Mouse (Mus musculus) layer of hippocampus, postnatal 14 days (tissue): Measurements from ENCODE around the gene Pde4a. TPM values are rescaled to one million over a fixed set of nuclear protein-coding genes. Genes with fewer than 3 reads are reported as not detected.
"Not testable (repeated sequence)": the region's sequence is repeated elsewhere in the genome, so short reads cannot be mapped to it uniquely, and the experiment has no call there.

Source experiments
- DNase-seq, 2 experiments: peaks; one replicate each; pipeline ENCODE4 v3.0.0; 2021 to 2022; ENCODE audit warnings: low spot score in 2 of 2, mixed read lengths in 1 of 2
- total RNA-seq, 2 experiments: library from RNA; stranded (reverse); gene quantifications; 2 replicates each; pipeline ENCODE4 v1.2.3; 2021

Pde4a gene
- total RNA-seq, 2 experiments from 2014 or later = 63.8 to 69.9 TPM

DNA sequence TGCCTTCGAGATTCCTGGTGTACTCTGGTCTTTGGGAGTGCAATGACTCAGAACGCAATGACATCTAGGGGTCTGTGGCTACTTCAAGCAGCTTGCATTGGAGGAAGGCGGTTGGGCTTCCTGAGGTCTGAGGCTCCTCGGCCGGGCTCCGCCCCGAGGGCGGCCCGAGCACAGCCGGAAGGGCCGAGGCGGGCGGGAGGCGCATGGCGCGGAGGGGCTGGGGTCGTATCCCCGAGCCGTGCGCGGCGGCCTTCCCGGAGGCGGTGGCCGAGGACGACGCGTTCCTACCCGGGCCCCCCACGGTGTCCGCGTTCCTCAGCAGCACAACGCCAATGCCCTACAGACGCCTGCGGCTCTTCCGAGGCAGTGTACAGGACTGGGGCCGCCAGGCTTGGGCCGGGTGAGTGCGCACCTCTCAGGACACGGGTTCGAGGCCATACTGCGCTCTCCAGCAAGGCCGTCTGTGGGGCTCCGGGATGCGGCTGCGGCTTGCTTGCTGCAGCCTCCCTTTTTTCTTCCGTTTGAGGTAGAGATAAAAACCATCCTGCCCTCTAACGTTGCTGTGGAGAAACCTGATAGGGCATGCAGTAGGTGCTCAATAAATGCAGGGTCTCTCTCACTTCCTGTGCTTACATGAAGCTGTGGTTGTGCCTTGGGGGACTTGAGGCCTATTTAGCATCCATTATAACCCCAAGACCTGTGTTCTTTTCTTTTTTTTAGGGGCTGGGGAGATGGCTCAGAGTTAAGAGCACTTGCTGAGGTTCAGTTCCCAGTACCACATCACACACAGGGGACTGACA, 16.1 kb downstream of the Pde4a start:
- no peak for DNase-seq

DNA sequence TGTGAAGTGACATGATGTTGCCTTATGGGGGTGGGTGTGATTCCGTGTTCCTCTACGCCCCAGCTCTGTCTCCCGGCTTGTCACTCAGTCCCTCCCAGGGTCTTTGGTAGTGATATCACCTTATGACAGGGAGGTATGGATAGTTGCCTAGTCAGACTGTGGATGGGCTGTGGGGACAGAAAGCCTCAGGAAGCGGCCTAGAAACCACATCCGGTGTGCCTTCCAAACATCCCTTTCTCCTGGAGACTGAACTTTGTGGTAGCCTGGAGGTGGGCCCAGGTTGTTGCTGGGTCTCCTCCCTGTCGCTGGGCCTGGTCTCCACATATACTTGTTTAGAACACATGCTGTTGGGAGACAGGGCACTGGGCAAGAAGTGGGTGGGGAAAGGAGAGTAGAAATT, 17.9 kb downstream of the Pde4a start:
- DNase-seq = no peak

DNA sequence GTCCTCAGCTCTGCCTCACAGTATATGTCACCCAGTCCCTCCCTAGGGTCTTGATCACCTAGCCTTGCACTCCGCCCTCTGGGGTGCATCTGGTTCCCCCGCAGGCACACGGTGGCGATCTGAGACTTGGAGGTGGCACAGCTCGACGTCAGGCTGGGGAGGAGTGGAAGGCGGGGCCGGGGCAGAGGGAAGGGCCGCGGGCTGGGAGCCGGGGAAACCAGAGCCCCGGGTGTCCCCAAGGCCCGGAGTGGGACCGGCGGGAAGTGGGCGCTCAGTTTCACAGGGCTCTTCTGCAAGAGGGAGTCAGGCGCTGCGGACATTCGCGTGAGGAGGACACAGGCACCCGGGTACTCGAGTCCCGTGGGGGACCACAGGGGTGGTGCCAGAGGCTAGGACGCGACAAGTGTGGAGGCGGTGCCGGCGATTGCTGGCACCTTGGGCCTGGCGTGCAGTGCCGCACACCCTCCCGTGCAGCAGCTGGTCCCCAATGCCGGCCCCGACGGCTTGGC, 18.4 kb downstream of the Pde4a start:
- DNase-seq = no peak

DNA sequence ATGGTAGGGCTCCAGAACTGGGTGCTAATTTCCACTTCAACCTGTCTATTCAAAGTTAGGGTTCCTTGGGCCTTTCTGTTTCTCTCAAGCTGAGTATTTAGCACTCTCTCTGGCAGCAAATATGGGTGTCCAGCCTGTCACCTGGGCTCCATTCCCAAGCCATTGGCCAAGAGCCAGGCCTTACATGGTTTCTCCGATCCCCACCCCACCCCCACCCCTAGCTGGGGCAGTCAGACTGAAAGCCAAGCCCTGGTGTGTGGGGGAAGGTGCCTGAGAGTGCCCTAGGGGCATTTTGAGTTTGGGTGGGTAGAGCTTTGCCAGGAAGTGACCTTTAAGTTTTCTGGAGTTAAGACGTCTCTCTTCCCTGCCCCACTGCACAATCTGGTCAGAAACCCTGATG, 19.2 kb downstream of the Pde4a start:
- DNase-seq = no peak

DNA sequence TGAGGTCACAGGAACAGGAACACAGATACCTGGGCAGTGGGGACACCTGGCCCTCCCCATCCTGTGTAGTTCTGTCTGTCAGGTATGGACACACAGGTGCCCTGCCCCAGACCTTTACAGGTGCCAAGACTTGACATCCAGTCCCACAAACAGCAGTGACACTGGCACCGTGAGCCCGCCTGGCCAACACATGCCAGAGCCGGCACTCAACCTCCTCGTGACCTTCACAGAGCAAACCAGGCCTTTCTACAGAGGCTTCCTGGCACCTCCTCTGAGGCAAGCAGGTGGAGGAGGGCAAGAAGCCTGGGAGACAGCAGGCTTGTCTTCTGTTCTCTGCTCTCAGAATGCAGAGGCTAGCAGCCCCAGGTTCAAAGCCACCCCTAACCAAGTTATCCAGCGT, 19.9 kb downstream of the Pde4a start:
- DNase-seq = no peak

DNA sequence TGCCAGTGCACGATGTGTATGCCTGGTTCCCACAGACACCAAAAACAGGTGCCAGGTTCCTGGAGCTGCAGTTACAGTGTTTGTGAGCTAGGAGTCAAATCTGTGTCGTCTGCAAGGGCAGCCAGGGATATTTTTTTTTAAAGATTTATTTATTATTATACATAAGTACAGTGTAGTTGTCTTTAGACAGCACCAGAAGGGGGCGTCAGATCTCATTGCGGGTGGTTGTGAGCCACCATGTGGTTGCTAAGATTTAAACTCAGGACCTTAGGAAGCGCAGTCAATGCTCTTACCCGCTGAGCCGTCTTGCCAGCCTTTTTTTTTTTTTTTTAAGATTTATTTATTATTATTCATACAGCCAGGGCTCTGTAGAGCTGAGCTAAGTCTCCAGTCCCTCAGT, 24.4 kb downstream of the Pde4a start:
- DNase-seq = no peak

DNA sequence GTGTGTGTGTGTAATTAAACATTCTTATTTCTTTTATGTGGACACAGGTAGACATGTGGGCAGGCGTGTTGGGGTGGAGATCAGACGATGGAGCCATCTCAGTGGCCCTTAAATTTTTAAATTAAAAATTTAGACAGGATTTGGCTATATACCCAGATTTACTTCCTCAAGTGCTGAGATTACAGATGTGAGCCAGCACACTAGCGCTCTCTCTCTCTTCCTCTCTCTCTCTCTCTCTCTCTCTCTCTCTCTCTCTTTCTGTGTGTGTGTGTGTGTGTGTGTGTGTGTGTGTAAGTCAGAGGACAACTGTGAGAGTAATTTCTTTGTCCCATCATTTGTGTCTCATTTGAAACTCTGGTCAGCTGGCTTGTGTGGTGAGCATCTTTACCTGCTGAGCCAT, 25.2 kb downstream of the Pde4a start:
- no peak for DNase-seq

DNA sequence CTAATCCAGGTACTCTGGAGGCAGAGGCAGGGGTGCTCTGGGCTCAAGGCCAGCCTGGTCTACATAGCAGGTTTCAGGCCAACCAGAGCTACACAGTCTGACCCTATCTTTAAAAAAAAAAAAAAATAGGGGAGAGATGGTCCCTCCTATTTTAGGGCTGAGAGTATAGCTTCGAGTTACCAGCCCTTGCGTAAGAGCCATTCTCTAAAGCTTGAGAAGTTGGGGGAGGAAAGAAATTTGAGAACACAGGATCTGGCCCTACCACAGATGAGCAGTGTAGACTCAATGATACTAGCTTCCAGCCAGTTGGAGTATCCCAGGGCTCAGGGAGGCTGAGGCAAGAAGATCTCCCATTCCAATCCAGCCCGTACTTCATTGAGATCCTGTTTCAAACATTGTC, 28.3 kb downstream of the Pde4a start:
- no peak for DNase-seq

DNA sequence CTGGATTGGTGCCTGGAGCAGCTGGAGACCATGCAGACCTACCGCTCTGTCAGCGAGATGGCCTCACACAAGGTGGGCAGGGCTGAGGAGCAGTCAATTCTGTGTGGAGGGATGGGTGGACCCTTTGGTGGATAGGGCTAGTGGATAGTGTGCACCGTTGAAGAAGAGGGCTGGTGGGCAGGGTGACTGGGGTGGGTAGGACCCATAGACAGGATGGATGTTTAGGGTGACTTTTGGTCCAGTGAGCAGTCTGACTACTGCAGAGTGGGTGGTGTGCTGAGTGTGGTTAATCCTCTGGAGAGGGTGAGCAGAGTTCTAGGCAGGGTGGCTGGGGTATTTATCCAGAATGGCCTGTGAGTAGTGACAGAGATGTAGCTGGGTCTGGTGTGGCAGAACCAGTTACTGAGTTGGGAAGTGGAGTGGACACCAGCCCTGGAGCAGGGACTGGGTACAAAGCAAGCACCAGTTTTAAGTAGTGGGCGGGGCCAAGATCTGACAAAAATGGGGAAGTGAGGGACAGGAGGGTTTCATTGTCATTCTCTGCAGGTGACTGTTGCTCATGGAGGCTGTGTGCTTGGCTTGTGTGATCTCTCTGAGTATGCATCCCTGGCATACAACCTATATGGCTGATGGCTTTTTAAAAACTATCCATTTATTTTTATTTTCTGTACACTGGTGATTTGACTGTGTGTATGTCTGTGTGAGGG, 29.4 kb downstream of the Pde4a start:
- DNase-seq = no peak

DNA sequence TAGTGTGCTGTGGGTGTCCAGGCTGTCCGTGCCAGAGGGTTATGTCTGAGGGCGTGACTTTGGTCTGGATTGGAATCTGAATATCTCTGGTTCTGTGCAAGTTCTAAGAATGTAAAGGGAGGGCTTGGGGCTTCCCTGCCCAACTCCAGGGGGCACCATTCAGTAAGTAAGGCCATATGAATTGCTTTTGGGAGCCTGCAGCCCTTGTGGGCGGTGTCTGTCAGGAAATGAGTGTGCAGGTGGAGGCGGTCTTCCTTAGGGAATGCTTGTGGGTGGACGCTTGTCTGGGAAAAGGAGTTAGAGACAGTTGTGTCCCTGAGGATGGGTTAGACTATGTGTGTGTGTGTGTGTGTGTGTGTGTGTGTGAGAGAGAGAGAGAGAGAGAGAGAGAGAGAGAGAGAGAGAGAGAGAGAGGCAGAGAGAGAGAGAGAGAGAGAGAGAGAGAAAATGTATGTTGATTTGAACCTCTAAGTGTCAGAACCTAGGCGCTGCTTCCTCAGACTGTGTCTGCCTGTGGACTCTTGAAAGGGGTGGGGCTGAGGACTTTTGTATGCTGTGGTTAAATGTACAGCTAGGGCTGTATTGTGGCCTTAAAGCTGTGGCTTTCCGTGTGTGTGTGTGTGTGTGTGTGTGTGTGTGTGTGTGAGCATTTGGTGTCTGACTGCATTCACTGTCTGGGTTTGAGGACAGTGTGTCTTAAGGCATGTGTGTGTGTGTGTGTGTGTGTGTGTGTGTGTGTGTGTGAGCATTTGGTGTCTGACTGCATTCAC, 30.4 kb downstream of the Pde4a start:
- not testable (repeated sequence) for DNase-seq

DNA sequence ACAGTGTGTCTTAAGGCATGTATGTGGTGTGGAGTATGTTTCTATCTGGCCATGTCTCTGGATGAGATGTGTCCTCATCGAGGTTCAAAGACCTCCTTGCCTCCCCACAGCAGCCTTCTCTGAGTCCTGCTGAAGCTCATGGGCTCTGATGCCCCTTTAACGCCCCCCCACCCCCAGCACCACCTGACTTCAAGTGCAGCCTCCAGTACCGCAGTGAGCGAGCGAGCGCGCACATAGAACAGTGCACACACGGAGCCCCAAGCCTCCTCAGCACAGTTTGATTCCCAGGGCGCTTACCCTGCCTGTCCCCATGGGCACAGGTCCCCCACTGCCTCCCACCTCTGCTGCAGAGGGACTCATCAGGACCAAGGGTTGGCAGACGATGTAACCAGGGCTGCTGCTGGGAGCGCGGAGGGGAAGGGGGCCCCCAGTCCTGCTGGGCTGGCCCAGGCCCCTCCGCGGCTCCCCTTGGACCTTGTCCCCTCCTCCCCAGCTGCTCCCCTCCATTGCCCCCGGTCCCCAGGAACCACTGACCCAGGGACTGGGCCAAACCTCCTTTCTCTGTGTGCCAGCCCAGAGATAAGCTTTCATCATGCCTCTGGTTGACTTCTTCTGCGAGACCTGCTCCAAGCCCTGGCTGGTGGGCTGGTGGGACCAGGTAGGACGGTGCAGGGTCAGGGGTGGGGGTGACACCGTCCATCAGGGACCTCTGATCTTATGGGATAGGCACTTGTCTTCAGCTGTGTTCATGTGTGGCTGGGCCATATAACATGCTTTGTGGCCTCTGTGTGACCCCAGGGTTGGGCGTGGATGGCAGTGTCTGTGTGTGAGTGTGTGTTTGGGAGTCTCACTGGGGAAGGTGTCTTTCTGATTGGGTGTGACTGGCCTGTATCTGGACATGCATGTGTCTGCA, 31.3 kb downstream of the Pde4a start:
- DNase-seq = peak; percentile 67 to 78

DNA sequence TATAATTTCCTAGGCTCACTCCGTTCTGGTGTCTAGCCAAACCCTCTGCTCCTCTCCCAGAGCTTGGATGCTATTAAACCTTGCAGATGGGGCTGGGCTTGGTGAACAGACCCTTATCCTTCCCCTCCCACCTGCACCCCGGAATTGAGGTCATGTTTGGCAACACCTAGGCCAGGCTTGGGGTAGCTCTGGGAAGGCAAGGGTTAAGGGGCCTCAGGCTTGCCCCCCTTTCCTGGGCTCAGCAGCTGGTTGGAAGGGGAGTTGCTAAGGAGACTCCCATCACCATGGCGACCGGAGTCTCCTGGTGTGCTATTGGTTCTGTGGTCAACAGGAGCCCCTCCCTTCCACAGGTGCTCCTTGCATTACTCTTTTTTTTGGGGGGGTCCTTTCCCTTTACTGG, 32.5 kb downstream of the Pde4a start:
- DNase-seq = peak; percentile 78 to 87

DNA sequence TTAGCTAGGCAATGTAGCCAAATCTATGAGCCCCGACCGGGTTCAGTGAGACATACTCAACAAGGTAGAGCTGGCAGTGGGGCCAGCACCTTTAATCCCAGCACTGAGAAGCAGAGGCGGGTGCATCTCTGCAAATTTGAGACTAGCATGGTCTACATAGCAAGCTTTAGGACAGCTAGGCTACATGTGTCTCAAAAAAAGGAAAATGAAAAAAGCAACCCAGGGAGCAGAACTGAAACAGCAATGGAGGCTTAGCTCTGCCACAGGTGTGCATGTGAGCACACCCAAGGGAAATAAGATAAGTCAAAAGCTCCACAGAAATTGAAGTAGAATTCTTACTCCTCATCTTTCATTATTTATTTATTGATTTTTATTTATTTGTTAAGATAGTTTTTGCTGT, 33.4 kb downstream of the Pde4a start:
- no peak for DNase-seq

DNA sequence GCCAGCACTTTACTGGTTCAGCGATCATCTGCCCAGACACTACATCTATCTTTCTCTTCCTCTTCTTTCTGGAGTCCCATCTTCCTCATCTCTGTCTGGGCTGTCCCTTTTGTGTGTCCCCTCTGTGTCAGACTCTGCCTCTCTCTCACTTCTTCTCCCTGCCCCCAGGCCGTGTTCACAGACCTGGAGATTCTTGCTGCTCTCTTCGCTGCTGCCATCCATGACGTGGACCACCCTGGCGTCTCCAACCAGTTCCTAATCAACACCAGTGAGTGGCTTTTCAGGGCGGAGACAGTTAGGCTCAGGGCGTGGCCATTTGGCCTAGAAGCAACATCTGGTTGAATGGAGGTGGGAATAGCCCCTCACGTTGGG, 38.6 kb downstream of the Pde4a start:
- no peak for DNase-seq

DNA sequence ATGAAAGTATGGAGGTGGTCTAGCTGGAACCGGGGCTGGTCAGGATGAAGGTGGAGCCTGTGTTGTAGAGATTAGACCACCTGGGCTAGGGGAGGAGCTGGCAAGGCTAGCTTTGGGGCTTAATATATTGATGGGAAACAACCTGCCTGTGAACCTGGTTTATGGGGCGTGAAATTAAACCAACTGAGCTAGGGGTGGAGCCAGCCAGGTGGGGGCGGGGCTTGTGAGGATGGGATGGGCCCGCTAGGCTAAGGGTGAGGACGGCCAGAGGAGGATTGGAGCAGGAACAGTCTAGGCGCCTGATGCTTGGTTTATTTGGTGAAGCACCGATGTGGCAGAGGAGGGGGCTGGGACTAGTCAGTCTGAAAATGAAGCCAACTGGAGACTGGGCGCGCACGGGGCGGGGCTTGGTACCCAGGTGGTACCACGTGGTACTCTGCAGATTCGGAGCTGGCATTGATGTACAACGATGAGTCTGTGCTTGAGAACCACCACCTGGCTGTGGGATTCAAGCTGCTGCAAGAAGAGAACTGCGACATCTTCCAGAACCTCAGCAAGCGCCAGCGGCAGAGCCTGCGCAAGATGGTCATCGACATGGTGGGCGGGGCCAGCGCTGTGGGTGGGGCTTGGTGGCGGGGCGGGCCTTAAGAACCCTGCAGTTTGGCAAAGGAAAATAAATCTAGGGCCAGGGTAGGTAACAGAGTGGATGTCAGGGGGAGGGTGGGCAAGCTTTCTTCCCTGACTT, 39.2 kb downstream of the Pde4a start:
- peak in 1 of 2 experiments; percentile 28 for DNase-seq

DNA sequence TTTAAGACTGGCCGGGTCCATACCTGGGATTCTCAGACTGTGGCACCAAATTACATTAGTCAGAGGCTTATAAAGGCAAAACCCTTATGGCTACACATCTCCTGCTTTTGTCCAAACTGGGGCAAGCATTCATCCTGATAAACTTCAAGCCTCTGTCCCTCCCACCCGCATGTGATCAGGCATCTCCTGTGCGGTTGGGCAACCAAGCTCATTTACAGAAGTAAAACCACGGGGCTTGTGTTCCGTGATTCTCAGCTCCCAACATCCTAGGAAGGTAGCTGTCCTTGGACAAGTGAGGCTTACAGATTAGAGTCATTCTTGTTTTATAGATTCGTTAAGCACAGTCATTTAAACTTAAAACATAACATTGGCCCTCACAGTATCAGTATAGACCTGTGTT, 41.3 kb downstream of the Pde4a start:
- no peak for DNase-seq

DNA sequence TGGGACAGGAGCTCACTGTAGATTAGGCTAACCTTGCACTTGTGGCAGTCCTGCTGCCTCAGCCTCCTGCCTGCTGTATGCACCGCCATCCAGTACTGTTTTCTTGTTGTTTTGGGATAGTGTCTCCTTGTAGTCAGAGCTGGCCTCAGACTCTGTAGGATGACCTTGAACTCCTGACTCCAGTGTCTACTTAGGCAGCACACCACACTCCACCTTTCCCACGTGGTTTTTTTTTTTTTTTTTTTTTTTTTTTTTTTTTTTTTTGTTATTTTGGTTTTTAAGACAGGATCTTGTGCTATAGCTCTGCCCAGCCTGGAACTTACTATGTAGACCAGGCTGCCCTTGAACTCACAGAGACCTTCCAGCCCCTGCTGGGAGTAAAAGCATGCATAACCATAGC, 43.1 kb downstream of the Pde4a start:
- no peak for DNase-seq

DNA sequence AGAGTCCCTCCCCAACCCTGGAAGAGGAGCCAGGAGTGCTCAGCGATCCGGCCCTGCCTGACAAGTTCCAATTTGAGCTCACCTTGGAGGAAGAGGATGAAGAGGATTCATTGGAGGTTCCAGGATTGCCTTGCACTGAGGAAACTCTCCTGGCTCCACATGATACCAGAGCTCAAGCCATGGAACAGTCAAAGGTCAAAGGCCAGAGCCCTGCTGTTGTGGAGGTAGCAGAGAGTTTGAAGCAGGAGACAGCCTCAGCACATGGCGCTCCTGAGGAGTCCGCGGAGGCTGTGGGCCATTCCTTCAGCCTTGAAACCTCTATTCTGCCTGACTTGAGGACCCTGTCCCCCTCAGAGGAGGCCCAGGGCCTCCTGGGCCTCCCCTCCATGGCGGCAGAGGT, 45.3 kb downstream of the Pde4a start:
- no peak for DNase-seq

DNA sequence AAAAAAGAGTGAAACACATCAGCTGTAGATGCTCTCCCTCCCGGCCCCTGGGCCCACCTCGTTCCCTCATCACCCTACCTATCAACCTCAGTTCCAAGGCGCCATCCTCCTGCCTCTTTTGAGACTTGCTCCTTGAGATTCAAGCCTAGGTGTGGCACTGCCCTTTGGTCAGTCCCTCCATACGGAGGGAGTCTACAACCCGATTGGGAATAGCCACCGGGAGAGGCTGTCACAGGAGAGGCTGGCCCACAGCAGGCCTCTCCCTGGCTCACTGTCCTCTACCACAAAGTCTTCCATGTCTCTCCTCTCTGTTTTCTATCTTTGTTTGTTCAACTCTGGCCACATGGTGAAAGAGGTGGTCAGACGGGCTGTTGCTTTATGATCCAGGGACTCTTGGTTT, 46.1 kb downstream of the Pde4a start:
- DNase-seq = no peak

DNA sequence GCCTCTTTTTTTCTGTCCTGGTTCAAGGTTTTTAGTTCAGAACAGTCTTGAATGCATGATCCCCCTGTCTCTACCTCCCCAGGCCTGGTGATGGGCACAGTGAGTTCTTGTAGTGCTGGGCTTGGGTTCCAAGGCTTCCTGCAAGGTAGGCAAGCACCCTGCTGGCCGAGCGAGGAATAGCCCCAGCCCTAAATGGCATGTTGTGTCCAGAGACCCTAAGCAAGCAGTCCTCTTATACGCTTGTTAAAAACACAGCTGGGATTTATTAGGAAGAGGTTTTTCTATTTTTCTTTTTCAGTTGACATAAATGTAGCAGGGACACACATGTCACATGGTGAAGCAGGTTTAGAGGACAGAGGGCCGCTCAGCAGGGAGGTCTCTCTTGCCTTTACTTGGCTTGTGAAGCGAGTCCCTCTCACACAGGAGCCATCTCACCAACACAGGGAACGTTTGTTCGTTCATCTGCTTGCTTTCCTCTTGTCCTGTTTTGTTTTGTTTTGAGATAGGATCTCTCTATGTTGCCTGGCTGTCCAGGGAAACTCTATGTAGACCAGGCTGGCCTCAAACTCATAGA, 48.2 kb downstream of the Pde4a start:
- DNase-seq = no peak
